Mouse (Mus musculus) intestine, embryonic 16.5 days (tissue): Measurements from ENCODE around the gene Myh8. TPM values are rescaled to one million over a fixed set of nuclear protein-coding genes. Genes with fewer than 3 reads are reported as not detected.

Experiments used
- ATAC-seq: fragments of 200-750 bp; cut with Nextera tagmentation; 2 replicates; pipeline ENCODE4 v1.8.0; 2017; ENCODE audit warnings: moderate TSS enrichment, moderate library complexity
- H3K27ac ChIP-seq: fragments of 300-500 bp; sonication (generic); 2 replicates; pipeline ENCODE4 v1.5.1; 2014; ENCODE audit warnings: mild to moderate bottlenecking, low read length
- H3K27me3 ChIP-seq: fragments of 300-500 bp; sonication (generic); replicated peaks from 2 replicates; pipeline ENCODE4 v1.6.1; 2014; ENCODE audit warnings: low read length, control low read depth, mixed read lengths; ENCODE audit not compliant: control insufficient read depth, insufficient read depth
- H3K36me3 ChIP-seq: fragments of 300-500 bp; sonication (generic); 2 replicates; pipeline ENCODE4 v1.6.1; 2014; ENCODE audit warnings: low read length, control low read depth; ENCODE audit not compliant: control insufficient read depth, insufficient read depth
- H3K4me1 ChIP-seq: fragments of 300-500 bp; sonication (generic); 2 replicates; pipeline ENCODE4 v1.6.1; 2014; ENCODE audit warnings: low read length, control low read depth, mixed read lengths; ENCODE audit not compliant: control insufficient read depth, insufficient read depth
- H3K4me2 ChIP-seq: fragments of 300-500 bp; sonication (generic); 2 replicates; pipeline ENCODE4 v1.6.1; 2014; ENCODE audit warnings: low read depth, low read length, control low read depth
- H3K4me3 ChIP-seq: fragments of 300-500 bp; sonication (generic); 2 replicates; pipeline ENCODE4 v1.5.1; 2014; ENCODE audit warnings: mild to moderate bottlenecking, low read length
- H3K9ac ChIP-seq: fragments of 300-500 bp; sonication (generic); 2 replicates; pipeline ENCODE4 v1.6.1; 2014; ENCODE audit warnings: low read depth, low read length
- H3K9me3 ChIP-seq: fragments of 300-500 bp; sonication (generic); 2 replicates; pipeline ENCODE4 v1.6.1; 2016; ENCODE audit warnings: low read length, control low read depth; ENCODE audit not compliant: control insufficient read depth
- WGBS: fragments of 180-500 bp; shearing (Covaris S2); extraction: QIAGEN DNeasy Blood & Tissue Kit; methylation state at CpG from one replicate; pipeline ENCODE4 v1.1.7; 2014; 5-methylcytosine and 5-hydroxymethylcytosine counted together
- polyA plus RNA-seq: library from polyadenylated mRNA; unstranded; fragments of >200 nt; fragmentation: Nextera tagmentation; extraction: Ambion mirVana; gene quantifications from 2 replicates; pipeline ENCODE4 v1.2.1, GENCODE M21; 2015

Gene Myh8
- 0.32 and 0.64 TPM in 2 replicates for polyA plus RNA-seq

DNA sequence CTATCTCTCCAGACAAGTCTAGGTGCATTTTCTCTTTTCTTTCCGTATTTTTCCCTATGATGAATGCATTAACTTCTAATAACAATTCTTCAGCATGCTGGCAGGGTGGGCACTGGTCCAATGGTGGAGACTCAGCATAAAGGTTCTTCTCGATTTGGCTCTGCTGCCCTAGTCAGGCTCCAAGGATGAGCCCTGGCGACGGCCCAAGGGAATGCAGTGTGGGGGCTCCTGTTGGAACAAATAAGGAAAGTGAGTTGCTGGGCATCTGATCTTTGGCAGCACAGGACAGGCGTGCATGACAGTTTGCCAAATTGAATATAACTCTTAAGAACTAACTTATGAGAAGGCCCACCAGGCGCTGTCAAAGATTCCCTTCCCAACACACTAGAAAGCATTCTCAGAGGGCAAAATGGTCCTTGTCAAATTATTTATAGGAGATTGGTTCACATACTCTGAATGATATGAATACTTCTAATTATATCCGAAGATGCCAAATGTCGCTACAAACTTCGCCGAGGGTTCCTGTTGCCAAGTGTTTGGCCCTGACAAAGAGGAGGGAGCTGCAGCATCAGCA lies at the start of gene Myh8:
TSS of gene Myh8 (plus strand) at position 524 of the 574 bp plus-strand sequence.
- no peak within 1 kb of the TSS for H3K4me2 ChIP-seq
- no peak within 1 kb of the TSS for H3K9ac ChIP-seq
- 69% methylated on average over 10 of the region's 10 CpGs for WGBS
- H3K9me3 ChIP-seq = no peaks in the 10 kb centered on the region
- no peak for ATAC-seq
- no peak within 1 kb of the TSS for H3K27ac ChIP-seq
- H3K4me1 ChIP-seq = no peaks in the 10 kb centered on the region
- H3K36me3 ChIP-seq = no peaks in the 10 kb centered on the region
- no peak within 1 kb of the TSS for H3K4me3 ChIP-seq
- H3K27me3 ChIP-seq = no peaks in the 10 kb centered on the region

DNA sequence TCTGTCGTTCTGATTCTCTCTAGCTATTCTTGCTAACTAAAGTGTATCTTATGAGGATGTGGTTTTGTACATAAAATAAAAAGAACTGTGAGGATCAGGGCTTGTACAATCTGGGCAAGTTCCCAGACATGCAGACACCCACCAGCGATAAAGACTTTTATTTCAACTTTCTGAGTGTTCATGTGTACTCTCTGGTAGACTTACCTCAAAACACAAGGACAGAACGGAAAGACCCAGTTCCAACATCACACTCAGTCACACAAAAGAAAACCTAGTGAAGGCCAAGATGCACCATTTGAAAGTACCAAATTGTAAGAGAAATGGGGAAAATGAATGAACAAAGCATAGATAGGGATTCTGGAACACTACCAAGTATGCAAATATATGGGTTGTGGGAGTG lies 48.2 kb upstream of the Myh8 start:
- 72% methylated on average over 3 of the region's 3 CpGs for WGBS
- no peak for ATAC-seq

DNA sequence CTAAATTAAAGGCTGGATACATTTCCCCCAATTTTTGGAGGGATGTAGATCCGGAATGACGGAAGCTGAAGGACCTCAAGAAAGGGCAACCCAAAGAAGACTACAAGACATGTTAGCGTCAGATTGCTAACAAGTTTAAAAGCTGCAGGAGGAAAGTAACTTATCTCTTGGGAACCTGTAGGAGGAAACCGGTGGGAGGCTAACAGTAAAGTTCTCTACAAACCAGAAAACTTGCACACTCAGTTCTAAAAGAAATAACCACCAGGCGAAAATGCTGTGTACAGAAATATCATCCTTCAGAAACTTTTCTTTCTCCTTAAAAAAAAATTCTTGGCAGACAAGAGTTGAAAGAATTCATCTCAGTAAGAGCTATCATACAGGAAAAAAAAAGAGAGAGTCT lies 47.8 kb upstream of the Myh8 start:
- Histone ChIP-seq H3K27ac (no peak overlapping the region), H3K4me3 (no peak overlapping the region), H3K4me1 (no peaks in the 10 kb centered on the region), H3K36me3 (no peaks in the 10 kb centered on the region), H3K27me3 (no peaks in the 10 kb centered on the region), H3K9ac (no peak overlapping the region), H3K9me3 (no peaks in the 10 kb centered on the region), H3K4me2 (no peak overlapping the region)
- ATAC-seq = no peak
- WGBS = 78% methylated on average over 5 of the region's 5 CpGs

More for the DNA sequence above, 48.2 kb upstream of the Myh8 start:
- Histone ChIP-seq H3K27me3 (no peaks in the 10 kb centered on the region), H3K4me3 (no peak overlapping the region), H3K9ac (no peak overlapping the region), H3K9me3 (no peaks in the 10 kb centered on the region), H3K36me3 (no peaks in the 10 kb centered on the region), H3K4me1 (no peaks in the 10 kb centered on the region), H3K4me2 (no peak overlapping the region), H3K27ac (no peak overlapping the region)

DNA sequence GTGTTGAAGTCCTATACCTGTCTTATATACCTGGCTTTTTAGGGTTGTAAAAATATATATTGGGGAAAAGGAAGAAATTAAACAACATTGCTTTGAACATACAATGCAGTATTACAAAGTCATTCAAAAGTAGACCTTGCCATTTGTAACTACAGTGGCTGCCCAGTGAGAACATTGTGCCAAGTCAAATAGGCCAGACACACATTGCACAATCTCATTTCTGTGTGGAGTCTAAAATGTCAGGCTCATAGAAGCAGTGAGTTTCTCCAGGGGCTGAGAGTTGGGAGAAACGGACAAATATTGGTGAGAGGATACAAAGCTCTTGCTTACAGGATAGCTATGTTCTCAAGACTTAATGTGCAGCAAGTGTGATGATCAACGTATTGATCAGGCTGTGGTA lies 47.0 kb upstream of the Myh8 start:
- H3K4me2 ChIP-seq = no peak overlapping the region
- H3K4me1 ChIP-seq = no peaks in the 10 kb centered on the region
- no peak overlapping the region for H3K27ac ChIP-seq
- no peaks in the 10 kb centered on the region for H3K36me3 ChIP-seq
- no peak for ATAC-seq
- no peaks in the 10 kb centered on the region for H3K9me3 ChIP-seq
- no peaks in the 10 kb centered on the region for H3K27me3 ChIP-seq
- 82% methylated on average over 2 of the region's 2 CpGs for WGBS
- no peak overlapping the region for H3K4me3 ChIP-seq
- H3K9ac ChIP-seq = no peak overlapping the region

DNA sequence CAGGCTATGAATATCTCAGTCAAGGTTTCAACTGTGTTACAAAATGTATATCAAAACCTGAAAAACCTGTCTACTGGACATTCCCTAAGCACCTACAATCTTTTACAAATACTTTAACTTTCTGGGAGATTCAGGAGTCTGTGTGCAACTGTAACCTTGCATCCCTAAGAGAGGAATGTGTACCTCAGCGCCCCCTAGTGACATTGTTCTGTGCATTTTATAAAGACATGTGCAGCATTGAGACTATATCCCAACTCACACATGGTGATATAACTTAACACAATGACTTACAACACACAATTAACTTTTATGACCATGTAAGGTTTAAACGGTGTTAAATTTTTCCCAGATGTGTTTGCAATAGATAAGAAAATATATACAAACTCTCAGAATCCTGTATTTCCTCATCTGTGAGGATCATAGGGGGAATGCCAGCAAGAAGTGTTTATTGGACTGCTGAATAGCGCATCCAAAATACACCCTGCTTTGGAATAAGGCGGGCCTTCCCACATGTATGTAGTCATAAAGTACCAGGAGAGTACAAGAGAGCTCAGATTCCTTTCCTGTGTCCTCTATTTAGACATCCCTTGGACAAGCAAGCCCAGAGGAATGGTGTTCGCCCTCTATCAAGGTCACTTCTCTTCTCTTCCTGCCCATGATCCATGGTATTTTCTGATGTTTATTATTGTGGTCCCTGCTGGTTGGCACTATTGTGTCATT lies 41.1 kb upstream of the Myh8 start:
- Histone ChIP-seq H3K27me3 (no peaks in the 10 kb centered on the region), H3K9me3 (no peaks in the 10 kb centered on the region), H3K9ac (no peak overlapping the region), H3K4me3 (no peak overlapping the region), H3K4me1 (no peaks in the 10 kb centered on the region), H3K27ac (no peak overlapping the region), H3K36me3 (no peaks in the 10 kb centered on the region), H3K4me2 (no peak overlapping the region)
- ATAC-seq = no peak
- 58% methylated on average over 5 of the region's 5 CpGs for WGBS

DNA sequence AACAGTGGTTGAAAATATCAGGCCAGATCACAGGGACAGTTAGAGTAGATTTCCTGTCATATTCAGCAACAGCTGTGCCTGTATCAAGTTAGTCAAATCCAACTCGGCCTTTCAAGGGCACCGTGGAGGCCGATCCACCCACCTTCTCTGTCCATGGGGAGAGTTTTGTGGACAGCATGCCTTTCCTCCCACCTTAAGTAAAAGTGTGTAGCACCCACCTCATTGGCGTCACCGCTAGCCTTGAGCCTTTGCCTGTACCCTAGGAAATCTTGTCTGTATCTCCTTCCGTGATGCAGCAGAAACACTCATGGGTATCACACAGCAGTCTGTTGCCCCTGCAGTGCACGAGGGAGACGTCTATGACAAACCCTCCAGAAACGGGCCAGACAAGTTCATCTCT lies 40.1 kb upstream of the Myh8 start:
- no peak for ATAC-seq
- Histone ChIP-seq H3K4me2 (no peak overlapping the region), H3K9me3 (no peaks in the 10 kb centered on the region)

DNA sequence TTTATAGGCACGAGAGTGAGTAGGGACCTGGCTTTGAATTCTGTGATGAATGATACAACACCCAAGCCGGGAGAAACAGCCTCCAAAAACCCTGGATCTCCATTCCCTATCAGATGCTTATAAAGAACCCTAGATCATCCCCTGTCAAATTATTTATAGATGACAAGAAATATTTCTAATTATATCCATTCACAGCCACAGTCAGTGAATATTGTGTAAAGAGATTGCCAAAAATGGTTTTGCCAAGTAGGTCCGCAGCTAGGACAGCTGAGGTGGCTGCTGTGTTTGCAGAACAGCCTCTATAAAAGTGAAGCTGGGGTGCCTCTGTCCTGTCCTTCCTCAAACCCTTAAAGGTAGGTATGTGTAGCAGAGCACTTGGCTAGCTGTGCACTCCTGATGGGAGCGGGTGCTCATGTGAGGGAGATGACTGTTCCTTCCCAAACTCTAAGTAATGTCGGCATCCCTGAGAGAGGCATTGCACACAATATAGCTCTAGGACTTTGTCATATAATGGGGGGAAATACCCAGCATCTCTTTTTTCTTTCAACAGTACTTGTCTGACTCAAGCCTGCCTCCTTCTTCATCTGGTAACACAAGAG lies 39.3 kb upstream of the Myh8 start, which contains the start of gene Myh4:
TSS of gene Myh4 (plus strand) at position 549 of the 599 bp plus-strand sequence.
- 80% methylated on average over 5 of the region's 5 CpGs for WGBS
- no peak within 1 kb of the TSS for H3K4me2 ChIP-seq
- ATAC-seq = no peak
- no peak within 1 kb of the TSS for H3K4me3 ChIP-seq
- no peaks in the 10 kb centered on the region for H3K4me1 ChIP-seq
- no peaks in the 10 kb centered on the region for H3K9me3 ChIP-seq
- no peak within 1 kb of the TSS for H3K27ac ChIP-seq
- H3K9ac ChIP-seq = no peak within 1 kb of the TSS
- H3K27me3 ChIP-seq = no peaks in the 10 kb centered on the region
- no peaks in the 10 kb centered on the region for H3K36me3 ChIP-seq

More for the DNA sequence above, 40.1 kb upstream of the Myh8 start:
- no peaks in the 10 kb centered on the region for H3K27me3 ChIP-seq
- H3K27ac ChIP-seq = no peak overlapping the region
- no peak overlapping the region for H3K4me3 ChIP-seq
- no peak overlapping the region for H3K9ac ChIP-seq
- WGBS = 86% methylated on average over 9 of the region's 9 CpGs
- no peaks in the 10 kb centered on the region for H3K36me3 ChIP-seq
- no peaks in the 10 kb centered on the region for H3K4me1 ChIP-seq

DNA sequence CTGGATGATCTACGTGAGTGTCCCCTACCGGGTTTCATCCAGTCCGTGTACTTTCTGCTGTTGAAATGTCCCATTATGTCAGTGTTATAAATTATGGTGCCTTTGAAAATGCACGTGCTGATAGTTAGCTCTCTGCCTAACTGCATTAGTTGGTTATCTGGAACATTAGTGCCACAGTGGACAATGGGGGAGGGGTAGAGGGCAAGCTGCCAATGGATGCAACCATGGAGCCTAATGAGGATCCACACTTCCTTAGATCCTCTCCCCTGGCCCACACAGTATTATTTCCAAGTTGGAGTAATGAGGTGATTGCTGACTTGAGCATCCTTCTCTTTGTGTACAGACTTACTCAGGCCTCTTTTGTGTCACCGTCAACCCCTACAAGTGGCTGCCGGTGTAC lies 35.9 kb upstream of the Myh8 start:
- H3K27ac ChIP-seq = no peak overlapping the region
- H3K4me2 ChIP-seq = no peak overlapping the region
- no peak for ATAC-seq
- no peaks in the 10 kb centered on the region for H3K4me1 ChIP-seq
- 80% methylated on average over 6 of the region's 6 CpGs for WGBS
- H3K9me3 ChIP-seq = no peaks in the 10 kb centered on the region
- no peaks in the 10 kb centered on the region for H3K27me3 ChIP-seq
- no peak overlapping the region for H3K9ac ChIP-seq
- no peaks in the 10 kb centered on the region for H3K36me3 ChIP-seq
- no peak overlapping the region for H3K4me3 ChIP-seq

DNA sequence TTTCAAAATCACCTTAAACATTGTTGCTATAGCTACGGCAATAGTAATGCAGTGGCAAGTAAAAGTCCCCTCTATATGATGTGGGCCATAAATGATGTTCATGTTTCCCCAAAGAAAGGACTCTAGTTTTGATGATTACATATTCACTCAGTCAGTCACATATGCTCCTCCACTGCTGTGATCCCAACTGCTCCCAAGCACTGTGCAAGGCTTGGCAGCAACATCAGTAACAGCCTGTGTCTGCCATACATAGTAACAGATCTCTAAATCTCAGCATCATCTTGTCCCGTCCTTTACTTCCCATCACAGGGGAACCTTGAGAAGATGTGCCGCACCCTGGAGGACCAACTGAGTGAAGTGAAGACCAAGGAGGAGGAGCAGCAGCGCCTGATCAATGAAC lies 23.2 kb upstream of the Myh8 start:
- H3K36me3 ChIP-seq = no peaks in the 10 kb centered on the region
- WGBS = 91% methylated on average over 4 of the region's 4 CpGs
- no peak overlapping the region for H3K4me2 ChIP-seq
- no peak overlapping the region for H3K9ac ChIP-seq
- no peaks in the 10 kb centered on the region for H3K9me3 ChIP-seq
- no peak overlapping the region for H3K27ac ChIP-seq
- ATAC-seq = no peak
- no peaks in the 10 kb centered on the region for H3K4me1 ChIP-seq
- H3K27me3 ChIP-seq = no peaks in the 10 kb centered on the region
- no peak overlapping the region for H3K4me3 ChIP-seq
